Mouse (Mus musculus): ENCODE data around the gene Acod1.
A peak's percentile ranks its signal among the peaks of the same experiment; 100 is the strongest.

Acod1 gene

GRCm38 (mm10) chr14:103046677-103047076 lies at the start of gene Acod1:
Gene Acod1 (plus strand): TSS chr14:103046977.
- DNase-seq (ENCODE audit: low read depth), result no peak

DNA sequence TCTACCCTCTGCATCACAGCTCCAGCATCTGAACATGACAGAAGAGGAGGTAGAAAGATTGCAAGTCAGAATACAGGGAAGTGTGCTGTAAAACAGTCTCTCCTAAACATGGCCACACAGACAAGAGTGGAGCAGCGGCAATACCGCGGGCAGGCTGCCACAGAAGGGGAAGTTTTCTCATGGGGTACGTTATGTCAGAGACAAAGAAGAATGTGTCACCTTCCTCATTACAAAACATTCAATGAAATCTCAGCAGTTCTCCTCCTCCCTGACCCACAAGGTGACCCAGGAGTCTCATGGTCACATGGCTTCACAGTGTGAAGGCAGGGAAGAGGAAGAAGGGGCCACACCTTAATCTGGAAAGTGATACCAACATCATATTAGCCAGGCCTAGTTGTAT lies 39.0 kb upstream of the Acod1 start:
- no peak for DNase-seq (ENCODE audit: low read depth)

DNA sequence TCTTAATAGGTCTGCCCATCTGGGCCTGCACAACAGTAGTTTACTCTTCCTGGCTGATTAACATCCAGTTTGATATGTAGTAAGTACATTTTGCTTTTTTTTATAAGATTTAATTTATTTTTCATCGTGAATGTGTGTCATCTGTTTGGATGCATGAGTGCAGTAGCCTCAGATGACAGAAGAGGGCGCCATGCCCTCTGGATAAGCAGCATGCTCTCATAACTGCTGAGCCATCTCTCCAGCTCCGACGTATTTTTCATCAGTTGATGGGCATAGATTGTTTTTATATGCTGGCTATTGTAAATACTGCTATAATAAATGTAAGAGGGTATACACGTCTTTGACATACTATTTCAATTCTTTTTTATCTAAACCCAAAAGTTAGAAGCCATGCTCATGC lies 35.0 kb upstream of the Acod1 start:
- peak; percentile 51 for DNase-seq (ENCODE audit: low read depth)

- peak; percentile 78 for DNase-seq (ENCODE audit: low read depth)
Observed at GRCm38 (mm10) chr14:103012563-103013150, 34.1 kb upstream of the Acod1 start.

DNA sequence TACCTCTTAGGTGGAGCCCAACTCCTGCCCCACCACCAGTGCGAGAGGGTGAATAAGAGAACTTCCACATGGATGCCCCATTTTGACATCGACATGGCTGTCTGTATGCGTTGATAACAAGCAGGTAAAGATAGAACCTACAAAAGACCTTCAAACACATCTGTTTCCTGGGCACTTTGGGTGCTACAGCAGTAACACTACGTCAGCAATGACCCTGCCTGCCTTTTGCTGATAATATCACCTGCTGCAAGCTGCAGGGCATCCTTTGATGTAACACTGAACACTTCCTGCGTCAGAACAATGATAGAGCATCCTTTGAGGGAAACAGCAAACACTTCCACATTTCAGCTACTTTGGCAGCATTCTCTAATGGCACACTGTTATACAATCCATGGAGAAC lies 29.8 kb upstream of the Acod1 start:
- no peak for DNase-seq (ENCODE audit: low read depth)

DNA sequence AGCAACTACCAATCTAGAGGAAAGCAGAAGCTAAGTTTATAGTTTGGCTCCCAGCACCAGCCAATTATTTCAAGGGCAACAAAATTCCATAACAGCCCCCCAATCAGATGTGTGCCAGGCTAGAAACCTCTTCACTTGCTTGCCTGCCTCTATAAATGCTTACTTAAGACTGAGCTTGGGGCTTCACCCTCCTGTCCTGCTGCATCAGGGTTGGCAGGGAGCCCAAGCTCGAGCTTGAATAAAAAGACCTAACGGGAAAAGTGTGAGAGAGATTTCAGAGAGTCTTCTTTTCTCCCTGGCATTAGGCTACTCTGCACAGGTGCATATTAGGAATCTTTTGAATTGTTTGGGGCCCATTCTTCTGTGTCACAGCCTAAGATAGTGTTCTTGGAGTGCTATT lies 26.7 kb upstream of the Acod1 start:
- DNase-seq (ENCODE audit: low read depth), result peak; percentile 9

- no peak for DNase-seq (ENCODE audit: low read depth)
Observed at GRCm38 (mm10) chr14:103029203-103029602, 17.6 kb upstream of the Acod1 start.

DNA sequence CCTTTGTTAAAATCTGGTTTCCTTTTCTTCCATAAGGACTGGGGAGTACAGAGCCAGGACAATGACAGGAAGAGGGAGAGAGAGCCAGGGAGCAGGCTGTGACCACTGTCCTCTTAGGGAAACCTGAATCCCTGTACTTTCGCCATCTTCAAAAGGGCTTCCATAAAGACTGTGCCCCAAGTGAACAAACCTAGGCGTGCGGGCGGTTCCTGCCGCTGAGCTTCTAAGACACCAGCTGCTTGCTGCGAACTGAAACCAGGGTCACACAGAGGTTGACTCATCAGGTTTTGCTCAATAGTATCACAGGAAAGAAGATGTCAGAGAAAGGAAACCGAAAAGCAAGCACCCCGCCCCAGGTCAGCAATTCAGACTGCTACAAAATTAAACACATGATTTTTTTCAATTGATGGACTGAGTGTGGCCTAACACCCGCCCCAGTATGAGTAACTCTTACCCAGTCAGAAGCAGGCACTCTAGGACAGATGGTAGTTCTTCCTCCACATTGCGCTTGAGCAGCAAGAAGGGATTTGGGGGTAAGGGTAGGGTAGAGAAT lies 13.4 kb upstream of the Acod1 start:
- no peak for DNase-seq (ENCODE audit: low read depth)

GRCm38 (mm10) chr14:103034076-103034475 lies 12.7 kb upstream of the Acod1 start:
- no peak for DNase-seq (ENCODE audit: low read depth)

DNA sequence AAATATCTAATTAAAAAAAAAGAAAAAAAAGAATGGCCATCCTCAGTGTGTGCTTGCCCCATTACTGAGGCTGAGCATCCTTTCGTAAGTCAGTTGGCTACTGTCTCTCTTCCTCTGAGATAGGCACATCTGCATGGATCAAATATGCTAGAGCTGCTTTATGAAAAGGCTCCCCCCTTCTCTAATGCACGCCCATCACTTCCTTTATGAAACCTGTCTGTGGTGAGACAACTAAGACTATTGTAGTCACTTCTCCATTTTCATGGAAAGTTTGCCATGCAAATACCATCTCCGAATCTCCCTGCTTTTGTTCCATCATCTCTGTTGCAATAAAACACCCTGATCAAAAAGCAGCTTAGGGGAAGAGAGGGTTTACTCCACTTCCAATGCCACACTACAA lies 9.8 kb upstream of the Acod1 start:
- no peak for DNase-seq (ENCODE audit: low read depth)

DNA sequence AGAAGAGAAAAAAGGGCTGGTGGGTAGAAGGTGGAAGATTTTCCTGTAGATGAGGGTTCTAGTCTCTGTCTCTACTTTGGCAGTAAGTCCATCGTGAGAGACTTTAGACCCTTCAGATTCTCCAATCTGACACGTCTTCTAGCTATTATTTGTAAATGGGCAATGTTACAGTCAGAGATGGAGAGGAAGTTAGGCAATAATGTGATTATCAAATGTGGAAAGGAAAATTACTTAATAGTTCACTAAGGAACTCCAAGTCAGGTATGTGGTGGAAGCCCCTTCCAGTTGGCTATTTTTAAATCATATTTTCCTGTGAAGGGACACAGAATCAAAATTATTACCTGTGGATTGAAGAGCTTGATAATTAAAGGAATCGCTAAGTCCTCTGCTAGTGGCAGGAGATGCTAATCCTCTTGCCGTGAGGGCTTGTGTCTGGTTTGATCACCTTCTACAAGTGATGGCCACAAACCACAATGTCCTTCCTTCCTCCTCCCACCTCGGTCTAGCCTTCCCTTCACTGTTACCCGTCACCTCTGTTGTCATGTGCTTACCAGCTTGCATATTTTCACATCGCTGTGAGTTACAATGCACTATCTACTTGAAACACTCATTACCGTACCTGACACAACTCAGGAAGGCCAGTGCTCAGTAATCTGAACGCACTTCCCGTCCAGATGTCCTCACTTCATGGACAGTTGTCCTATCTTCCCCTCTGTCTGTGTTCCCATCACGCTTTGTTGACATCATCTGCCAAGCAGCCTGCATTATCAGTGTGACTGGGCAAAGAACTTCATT lies 1.7 kb downstream of the Acod1 start:
- DNase-seq (ENCODE audit: low read depth), result no peak

- DNase-seq (ENCODE audit: low read depth), result peak; percentile 64
Observed at GRCm38 (mm10) chr14:103051159-103051769, 4.5 kb downstream of the Acod1 start.

- DNase-seq (ENCODE audit: low read depth), result no peak
Observed at GRCm38 (mm10) chr14:103054731-103055130, 8.0 kb downstream of the Acod1 start.

- no peak for DNase-seq (ENCODE audit: low read depth)
Observed at GRCm38 (mm10) chr14:103056601-103057000, 9.8 kb downstream of the Acod1 start.

- no peak for DNase-seq (ENCODE audit: low read depth)
Observed at GRCm38 (mm10) chr14:103058998-103059397, 12.2 kb downstream of the Acod1 start.

DNA sequence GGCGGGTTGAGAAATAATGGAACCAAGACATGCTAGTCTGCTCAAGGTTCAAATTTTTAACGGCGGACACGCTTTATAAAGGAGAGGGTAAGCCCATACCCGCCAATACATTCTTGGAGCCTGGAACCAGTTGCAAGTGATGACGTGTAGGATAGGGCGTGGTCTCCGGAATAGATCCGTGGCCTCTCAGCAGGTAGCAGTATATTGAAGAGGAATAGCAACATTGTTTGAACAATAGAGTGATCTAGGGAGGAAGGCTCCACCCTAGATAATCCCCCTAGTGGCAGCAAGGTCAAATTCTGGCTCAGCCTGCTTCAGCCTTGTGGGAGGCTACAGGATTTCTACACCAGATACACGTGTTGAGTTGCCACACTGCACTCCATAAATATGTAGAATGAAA lies 12.7 kb downstream of the Acod1 start:
- DNase-seq (ENCODE audit: low read depth), result no peak

GRCm38 (mm10) chr14:103065294-103066167 lies 18.8 kb downstream of the Acod1 start:
- peak; percentile 89 for DNase-seq (ENCODE audit: low read depth)

GRCm38 (mm10) chr14:103069465-103069863 lies 22.7 kb downstream of the Acod1 start:
- no peak for DNase-seq (ENCODE audit: low read depth)

- DNase-seq (ENCODE audit: low read depth), result peak; percentile 98
Observed at GRCm38 (mm10) chr14:103069864-103070611, 23.3 kb downstream of the Acod1 start, which contains the start of gene Cln5. Gene Cln5 (plus strand): TSS chr14:103070216.

GRCm38 (mm10) chr14:103070790-103071189 lies 24.0 kb downstream of the Acod1 start:
- DNase-seq (ENCODE audit: low read depth), result peak; percentile 20

GRCm38 (mm10) chr14:103071471-103071870 lies 24.7 kb downstream of the Acod1 start:
- DNase-seq (ENCODE audit: low read depth), result no peak
